Mouse (Mus musculus): ENCODE measurements at regions not wholly inside any gene's neighbourhood (a gene's known extent, or its start where the extent isn't known, plus 50 kb on each side); places are given as distances from the start of the nearest gene placed in this dataset.
A peak's percentile ranks its signal among the peaks of the same experiment; 100 is the strongest.

- Histone ChIP-seq H3K9me3 (no peaks in the 10 kb centered on the region), H3K27me3 (replicated peaks) (no peaks in the 10 kb centered on the region), H3K9ac (no peak overlapping the region), H3K27ac (no peak overlapping the region), H3K4me2 (replicated peaks) (no peak overlapping the region), H3K4me3 (replicated peaks) (no peak overlapping the region), H3K4me1 (replicated peaks) (no peaks in the 10 kb centered on the region), H3K36me3 (no peaks in the 10 kb centered on the region)
- WGBS = 35% methylated on average over 5 of the region's 5 CpGs
- ATAC-seq = 0 out of 2 replicates have a peak, but pooled peaks have one; percentile 31
Measured at GRCm38 (mm10) chr3:109273074-109273801, 67.2 kb upstream of the Vav3 start.

- no peak overlapping the region for H3K9ac ChIP-seq
- H3K4me3 ChIP-seq (replicated peaks) = no peak overlapping the region
- H3K4me2 ChIP-seq (replicated peaks) = no peak overlapping the region
- 80% methylated on average over 4 of the region's 4 CpGs for WGBS
- no peaks in the 10 kb centered on the region for H3K27me3 ChIP-seq (replicated peaks)
- no peaks in the 10 kb centered on the region for H3K36me3 ChIP-seq
- H3K4me1 ChIP-seq (replicated peaks) = no peaks in the 10 kb centered on the region
- H3K27ac ChIP-seq = no peak overlapping the region
- H3K9me3 ChIP-seq = no peaks in the 10 kb centered on the region
- ATAC-seq = no peak
Measured at GRCm38 (mm10) chr3:109273802-109274155, 66.7 kb upstream of the Vav3 start.

GRCm38 (mm10) chr3:109279086-109279485 is 61.4 kb upstream of the Vav3 start:
- ATAC-seq = no peak
- H3K4me2 ChIP-seq (replicated peaks) = no peak overlapping the region

GRCm38 (mm10) chr3:109286590-109286989 is 53.9 kb upstream of the Vav3 start:
- no peaks in the 10 kb centered on the region for H3K36me3 ChIP-seq
- H3K9me3 ChIP-seq = no peaks in the 10 kb centered on the region
- no peaks in the 10 kb centered on the region for H3K27me3 ChIP-seq (replicated peaks)
- no peak overlapping the region for H3K27ac ChIP-seq
- no peak overlapping the region for H3K4me3 ChIP-seq (replicated peaks)
- no peak overlapping the region for H3K4me2 ChIP-seq (replicated peaks)
- 39% methylated on average over 1 of the region's 1 CpGs for WGBS
- ATAC-seq = peak; percentile 91
- H3K9ac ChIP-seq = no peak overlapping the region
- H3K4me1 ChIP-seq (replicated peaks) = no peaks in the 10 kb centered on the region

More at GRCm38 (mm10) chr3:109279086-109279485, 61.4 kb upstream of the Vav3 start:
- WGBS = 50% methylated on average over 1 of the region's 1 CpGs
- no peak overlapping the region for H3K9ac ChIP-seq
- H3K27ac ChIP-seq = no peak overlapping the region
- H3K9me3 ChIP-seq = no peaks in the 10 kb centered on the region
- no peaks in the 10 kb centered on the region for H3K36me3 ChIP-seq
- H3K4me1 ChIP-seq (replicated peaks) = no peaks in the 10 kb centered on the region
- H3K27me3 ChIP-seq (replicated peaks) = no peaks in the 10 kb centered on the region
- H3K4me3 ChIP-seq (replicated peaks) = no peak overlapping the region
